Mouse (Mus musculus): Measurements from ENCODE around the gene Rorb. TPM values are rescaled to one million over a fixed set of nuclear protein-coding genes. Genes with fewer than 3 reads are reported as not detected.

The Rorb gene
- polyA plus RNA-seq, 1 experiment from 2014 or later, result 19.7 TPM

- no peaks in the 10 kb centered on the region for H3K4me1 ChIP-seq (replicated peaks; ENCODE audit: control insufficient read depth, insufficient read depth, low read length)
- no peaks in the 10 kb centered on the region for H3K27me3 ChIP-seq (replicated peaks; ENCODE audit: control insufficient read depth, insufficient read depth, low read length)
- no peaks in the 10 kb centered on the region for H3K36me3 ChIP-seq (ENCODE audit: control insufficient read depth, insufficient read depth)
- H3K9ac ChIP-seq (replicated peaks; ENCODE audit: low read depth, low read length), result no peak overlapping the region
- 30% methylated on average over 8 of the region's 8 CpGs for WGBS
- H3K4me3 ChIP-seq (replicated peaks; ENCODE audit: low read length), result no peak overlapping the region
- H3K27ac ChIP-seq (ENCODE audit: low read length), result no peak overlapping the region
- ATAC-seq, result no peak
- no peak overlapping the region for H3K4me2 ChIP-seq (ENCODE audit: low read length)
- no peaks in the 10 kb centered on the region for H3K9me3 ChIP-seq (ENCODE audit: control insufficient read depth, low read length)
Measured at GRCm38 (mm10) chr19:18969386-18969785, 141.6 kb downstream of the Rorb start.

GRCm38 (mm10) chr19:18967307-18967706, 143.7 kb downstream of the Rorb start:
- H3K9me3 ChIP-seq (ENCODE audit: control insufficient read depth, low read length), result no peaks in the 10 kb centered on the region
- H3K27me3 ChIP-seq (replicated peaks; ENCODE audit: control insufficient read depth, insufficient read depth, low read length), result no peaks in the 10 kb centered on the region
- 79% methylated on average over 4 of the region's 4 CpGs for WGBS
- H3K36me3 ChIP-seq (ENCODE audit: control insufficient read depth, insufficient read depth), result no peaks in the 10 kb centered on the region
- H3K4me1 ChIP-seq (replicated peaks; ENCODE audit: control insufficient read depth, insufficient read depth, low read length), result no peaks in the 10 kb centered on the region
- no peak overlapping the region for H3K27ac ChIP-seq (ENCODE audit: low read length)
- H3K9ac ChIP-seq (replicated peaks; ENCODE audit: low read depth, low read length), result no peak overlapping the region
- no peak overlapping the region for H3K4me2 ChIP-seq (ENCODE audit: low read length)
- no peak overlapping the region for H3K4me3 ChIP-seq (replicated peaks; ENCODE audit: low read length)
- ATAC-seq, result no peak

DNA sequence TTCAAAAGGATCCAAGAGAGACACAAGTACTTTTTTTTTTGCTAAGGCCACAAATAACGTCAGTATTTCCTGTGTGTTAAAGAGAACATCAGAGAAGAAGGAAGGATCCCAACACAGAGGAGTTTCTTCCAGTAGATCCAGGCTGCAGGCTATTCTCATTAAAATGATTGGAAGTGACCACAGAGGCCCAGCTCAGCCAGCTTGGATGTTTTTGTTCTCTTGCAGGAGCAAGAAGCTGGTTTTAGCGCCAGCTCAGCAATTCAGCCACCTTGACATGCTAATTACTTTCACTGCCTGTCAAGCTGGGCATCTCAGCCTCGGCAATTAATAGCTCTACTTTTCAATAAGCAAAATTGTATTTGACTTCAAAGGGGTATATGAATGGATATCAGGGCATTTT, 151.1 kb downstream of the Rorb start:
- 2% methylated on average over 3 of the region's 3 CpGs for WGBS
- H3K36me3 ChIP-seq (ENCODE audit: control insufficient read depth, insufficient read depth), result no peaks in the 10 kb centered on the region
- H3K9me3 ChIP-seq (ENCODE audit: control insufficient read depth, low read length), result no peaks in the 10 kb centered on the region
- H3K4me2 ChIP-seq (ENCODE audit: low read length), result no peak overlapping the region
- H3K4me3 ChIP-seq (replicated peaks; ENCODE audit: low read length), result no peak overlapping the region
- no peaks in the 10 kb centered on the region for H3K27me3 ChIP-seq (replicated peaks; ENCODE audit: control insufficient read depth, insufficient read depth, low read length)
- peaks cover 5% of the 10 kb centered on the region; the same call in 1 of the 2 replicates for H3K4me1 ChIP-seq (replicated peaks; ENCODE audit: control insufficient read depth, insufficient read depth, low read length)
- H3K9ac ChIP-seq (replicated peaks; ENCODE audit: low read depth, low read length), result no peak overlapping the region
- no peak overlapping the region for H3K27ac ChIP-seq (ENCODE audit: low read length)
- ATAC-seq, result peak; percentile 40

GRCm38 (mm10) chr19:18952806-18953205, 158.2 kb downstream of the Rorb start:
- Histone ChIP-seq H3K9ac (replicated peaks; ENCODE audit: low read depth, low read length) (no peak overlapping the region), H3K4me2 (ENCODE audit: low read length) (no peak overlapping the region), H3K4me3 (replicated peaks; ENCODE audit: low read length) (no peak overlapping the region), H3K27ac (ENCODE audit: low read length) (no peak overlapping the region), H3K27me3 (replicated peaks; ENCODE audit: control insufficient read depth, insufficient read depth, low read length) (no peaks in the 10 kb centered on the region), H3K36me3 (ENCODE audit: control insufficient read depth, insufficient read depth) (no peaks in the 10 kb centered on the region), H3K9me3 (ENCODE audit: control insufficient read depth, low read length) (no peaks in the 10 kb centered on the region), H3K4me1 (replicated peaks; ENCODE audit: control insufficient read depth, insufficient read depth, low read length) (no peaks in the 10 kb centered on the region)
- WGBS, result 85% methylated on average over 3 of the region's 3 CpGs
- ATAC-seq, result no peak

DNA sequence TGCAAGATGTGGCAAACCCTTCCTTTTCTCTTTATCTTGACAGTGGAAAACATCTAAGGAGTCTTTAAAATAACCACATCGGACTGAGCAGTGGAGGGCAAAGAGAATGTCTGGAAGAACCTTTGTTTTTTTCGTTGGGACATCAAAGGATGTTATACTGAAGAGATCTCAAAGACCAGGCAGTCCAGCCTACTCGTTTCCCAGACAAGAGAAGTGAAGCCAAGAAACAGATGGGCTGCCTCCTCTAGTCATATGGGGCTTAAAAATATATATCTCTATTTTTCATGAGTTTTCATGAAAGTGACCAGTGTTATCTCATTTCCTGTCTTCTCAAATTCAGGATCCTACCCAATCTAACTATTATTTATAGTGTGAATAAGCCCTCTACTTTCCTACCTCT, 163.8 kb downstream of the Rorb start:
- no peak for ATAC-seq
- no peak overlapping the region for H3K9ac ChIP-seq (replicated peaks; ENCODE audit: low read depth, low read length)
- H3K4me2 ChIP-seq (ENCODE audit: low read length), result no peak overlapping the region
- no peak overlapping the region for H3K27ac ChIP-seq (ENCODE audit: low read length)
- no peak overlapping the region for H3K4me3 ChIP-seq (replicated peaks; ENCODE audit: low read length)
- WGBS, result 74% methylated on average over 3 of the region's 3 CpGs
- no peaks in the 10 kb centered on the region for H3K36me3 ChIP-seq (ENCODE audit: control insufficient read depth, insufficient read depth)
- H3K4me1 ChIP-seq (replicated peaks; ENCODE audit: control insufficient read depth, insufficient read depth, low read length), result no peaks in the 10 kb centered on the region
- H3K9me3 ChIP-seq (ENCODE audit: control insufficient read depth, low read length), result no peaks in the 10 kb centered on the region
- no peaks in the 10 kb centered on the region for H3K27me3 ChIP-seq (replicated peaks; ENCODE audit: control insufficient read depth, insufficient read depth, low read length)

DNA sequence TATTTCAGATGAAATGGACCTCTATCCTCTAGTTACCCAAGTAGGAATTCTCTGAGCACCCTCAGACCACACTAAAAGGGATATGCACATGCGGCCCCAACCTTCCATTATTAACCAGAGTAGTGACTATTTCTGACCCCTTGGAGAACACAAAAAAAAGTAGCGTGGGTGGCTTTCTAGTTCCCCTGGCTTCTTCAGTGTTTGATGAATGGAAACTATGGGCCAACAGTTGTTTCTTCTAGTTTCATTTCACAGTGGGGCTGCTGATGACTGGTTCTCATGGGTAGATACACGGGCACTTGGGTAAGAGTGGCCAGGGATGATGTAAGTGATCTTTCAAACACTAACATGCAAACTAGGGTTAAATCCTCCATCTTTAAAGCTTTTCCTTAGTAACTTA, 165.7 kb downstream of the Rorb start:
- Histone ChIP-seq H3K27me3 (replicated peaks; ENCODE audit: control insufficient read depth, insufficient read depth, low read length) (no peaks in the 10 kb centered on the region), H3K36me3 (ENCODE audit: control insufficient read depth, insufficient read depth) (no peaks in the 10 kb centered on the region), H3K4me1 (replicated peaks; ENCODE audit: control insufficient read depth, insufficient read depth, low read length) (no peaks in the 10 kb centered on the region), H3K27ac (ENCODE audit: low read length) (no peak overlapping the region), H3K9ac (replicated peaks; ENCODE audit: low read depth, low read length) (no peak overlapping the region), H3K9me3 (ENCODE audit: control insufficient read depth, low read length) (no peaks in the 10 kb centered on the region), H3K4me2 (ENCODE audit: low read length) (no peak overlapping the region), H3K4me3 (replicated peaks; ENCODE audit: low read length) (no peak overlapping the region)
- ATAC-seq, result no peak
- 86% methylated on average over 3 of the region's 3 CpGs for WGBS

DNA sequence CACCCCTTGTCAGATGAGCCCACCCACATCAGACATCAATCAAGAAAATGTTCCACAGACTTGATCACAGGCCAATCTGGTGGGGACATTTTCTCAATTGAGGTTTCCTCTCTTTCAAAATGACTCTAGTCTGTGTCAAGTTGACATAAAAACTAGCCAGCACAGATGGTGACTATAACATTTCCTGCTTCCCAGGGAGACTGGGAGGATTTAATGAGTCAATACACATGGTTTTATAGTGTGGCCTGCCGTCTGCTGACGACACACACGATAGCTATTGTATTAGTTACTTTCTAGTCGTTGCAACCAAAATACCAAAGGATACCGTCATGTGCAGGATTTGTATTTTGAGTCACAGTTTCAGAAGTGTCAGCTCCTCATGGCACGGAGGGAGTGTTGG, 169.6 kb downstream of the Rorb start:
- H3K9ac ChIP-seq (replicated peaks; ENCODE audit: low read depth, low read length), result no peak overlapping the region
- H3K27ac ChIP-seq (ENCODE audit: low read length), result no peak overlapping the region
- no peak overlapping the region for H3K4me3 ChIP-seq (replicated peaks; ENCODE audit: low read length)
- no peaks in the 10 kb centered on the region for H3K36me3 ChIP-seq (ENCODE audit: control insufficient read depth, insufficient read depth)
- ATAC-seq, result no peak
- no peak overlapping the region for H3K4me2 ChIP-seq (ENCODE audit: low read length)
- 75% methylated on average over 6 of the region's 6 CpGs for WGBS
- H3K9me3 ChIP-seq (ENCODE audit: control insufficient read depth, low read length), result no peaks in the 10 kb centered on the region
- no peaks in the 10 kb centered on the region for H3K4me1 ChIP-seq (replicated peaks; ENCODE audit: control insufficient read depth, insufficient read depth, low read length)
- no peaks in the 10 kb centered on the region for H3K27me3 ChIP-seq (replicated peaks; ENCODE audit: control insufficient read depth, insufficient read depth, low read length)

GRCm38 (mm10) chr19:18911755-18912340, 199.1 kb downstream of the Rorb start:
- H3K4me2 ChIP-seq (ENCODE audit: low read length), result no peak overlapping the region
- no peaks in the 10 kb centered on the region for H3K4me1 ChIP-seq (replicated peaks; ENCODE audit: control insufficient read depth, insufficient read depth, low read length)
- H3K27ac ChIP-seq (ENCODE audit: low read length), result no peak overlapping the region
- no peaks in the 10 kb centered on the region for H3K27me3 ChIP-seq (replicated peaks; ENCODE audit: control insufficient read depth, insufficient read depth, low read length)
- no peak overlapping the region for H3K9ac ChIP-seq (replicated peaks; ENCODE audit: low read depth, low read length)
- ATAC-seq, result no peak
- no peaks in the 10 kb centered on the region for H3K9me3 ChIP-seq (ENCODE audit: control insufficient read depth, low read length)
- no peak overlapping the region for H3K4me3 ChIP-seq (replicated peaks; ENCODE audit: low read length)
- H3K36me3 ChIP-seq (ENCODE audit: control insufficient read depth, insufficient read depth), result no peaks in the 10 kb centered on the region

DNA sequence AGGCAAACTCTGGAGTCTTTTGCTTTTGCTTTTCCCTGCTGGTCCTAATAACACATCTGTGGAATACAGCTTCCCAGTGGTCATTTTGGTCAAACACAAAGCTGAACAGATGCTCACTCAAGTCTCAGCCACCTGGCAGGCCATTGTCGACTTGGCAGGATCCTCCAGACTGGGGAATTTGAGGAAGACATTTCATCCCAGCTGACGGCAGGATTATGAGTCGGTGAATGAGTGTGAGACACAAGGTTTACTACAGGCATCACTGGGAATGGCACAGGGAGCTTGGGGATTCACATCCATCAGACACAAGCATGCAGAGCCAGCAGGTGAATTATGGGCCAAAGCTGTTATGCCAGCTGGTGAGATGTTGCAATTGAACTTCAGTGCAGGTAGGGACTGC, 201.4 kb downstream of the Rorb start:
- Histone ChIP-seq H3K4me1 (replicated peaks; ENCODE audit: control insufficient read depth, insufficient read depth, low read length) (no peaks in the 10 kb centered on the region), H3K27ac (ENCODE audit: low read length) (no peak overlapping the region), H3K27me3 (replicated peaks; ENCODE audit: control insufficient read depth, insufficient read depth, low read length) (no peaks in the 10 kb centered on the region), H3K4me2 (ENCODE audit: low read length) (no peak overlapping the region), H3K9me3 (ENCODE audit: control insufficient read depth, low read length) (no peaks in the 10 kb centered on the region), H3K4me3 (replicated peaks; ENCODE audit: low read length) (no peak overlapping the region), H3K36me3 (ENCODE audit: control insufficient read depth, insufficient read depth) (no peaks in the 10 kb centered on the region), H3K9ac (replicated peaks; ENCODE audit: low read depth, low read length) (no peak overlapping the region)
- WGBS, result 66% methylated on average over 3 of the region's 3 CpGs
- no peak for ATAC-seq

GRCm38 (mm10) chr19:18905511-18905910, 205.5 kb downstream of the Rorb start:
- Histone ChIP-seq H3K9me3 (ENCODE audit: control insufficient read depth, low read length) (no peaks in the 10 kb centered on the region), H3K27ac (ENCODE audit: low read length) (no peak overlapping the region), H3K4me1 (replicated peaks; ENCODE audit: control insufficient read depth, insufficient read depth, low read length) (no peaks in the 10 kb centered on the region), H3K4me2 (ENCODE audit: low read length) (no peak overlapping the region), H3K4me3 (replicated peaks; ENCODE audit: low read length) (no peak overlapping the region), H3K9ac (replicated peaks; ENCODE audit: low read depth, low read length) (no peak overlapping the region), H3K27me3 (replicated peaks; ENCODE audit: control insufficient read depth, insufficient read depth, low read length) (no peaks in the 10 kb centered on the region), H3K36me3 (ENCODE audit: control insufficient read depth, insufficient read depth) (no peaks in the 10 kb centered on the region)
- WGBS, result 76% methylated on average over 3 of the region's 3 CpGs
- no peak for ATAC-seq

All from forebrain, embryonic 16.5 days (tissue).